Mouse (Mus musculus) C3H10T1/2 (cell line): Measurements from ENCODE around the gene Gnai1. TPM values are rescaled to one million over a fixed set of nuclear protein-coding genes. Genes with fewer than 3 reads are reported as not detected.

ENCODE experiments used
- polyA plus RNA-seq, 2 experiments: library from polyadenylated mRNA; unstranded; fragments of >200 nt; fragmentation: generic; extraction: Trizol; gene quantifications; one replicate each; pipeline ENCODE4 v1.2.1; 2012; ENCODE audit warnings: missing spikeins in 2 of 2

The Gnai1 gene
- under 1 TPM in 1 of 2 experiments, not detected in 1; 0.05 TPM for polyA plus RNA-seq

DNA sequence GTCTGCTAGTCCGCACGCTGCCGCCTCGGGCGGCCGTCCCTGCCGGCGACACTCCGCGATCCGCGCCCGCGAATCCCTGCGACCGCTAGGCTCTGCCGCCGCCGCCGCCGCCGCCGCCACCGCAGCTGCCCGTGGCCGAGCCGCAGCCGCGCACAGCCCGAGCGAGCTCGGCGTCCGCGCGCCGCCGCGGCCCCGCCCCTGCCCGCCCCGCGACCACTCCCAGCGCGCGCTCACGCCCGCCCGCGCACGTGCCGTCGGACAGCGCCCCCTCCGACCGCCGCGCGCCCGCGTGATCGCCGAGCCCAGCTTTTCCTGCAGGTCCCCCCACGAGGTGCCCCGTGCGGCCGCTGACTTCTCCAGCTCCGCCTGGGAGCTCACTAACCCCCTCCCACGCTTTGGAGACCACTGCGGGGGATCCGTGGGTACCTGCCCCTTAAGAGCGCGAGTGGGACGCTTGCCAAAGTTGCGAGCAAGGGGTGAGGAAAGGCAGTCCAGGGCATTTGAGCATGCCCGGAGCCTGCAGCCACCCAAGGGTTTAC is at the start of gene Gnai1:
Gene Gnai1, minus strand, starts transcription at position 75 of the 539 bp plus-strand sequence.

